Mouse (Mus musculus): Measurements from ENCODE around the gene Hoxa7. TPM values are rescaled to one million over a fixed set of nuclear protein-coding genes. Genes with fewer than 3 reads are reported as not detected.
A peak's percentile ranks its signal among the peaks of the same experiment; 100 is the strongest.

The Hoxa7 gene
- total RNA-seq (2015) (1.2 and 1.8 TPM in 2 replicates), total RNA-seq (2017) (0.53 and 0.73 TPM in 2 replicates)

- peak; percentile 82 for ATAC-seq (ENCODE audit: poor library complexity, severe bottlenecking)
These were observed at the start of gene Hoxa7 for GRCm38 (mm10) chr6:52221337-52221992. Gene Hoxa7 (minus strand): TSS chr6:52221854.

GRCm38 (mm10) chr6:52270494-52271480 lies 49.1 kb upstream of the Hoxa7 start:
- 0 out of 2 replicates have a peak, but pooled peaks have one; percentile 49 for ATAC-seq (ENCODE audit: poor library complexity, severe bottlenecking)

GRCm38 (mm10) chr6:52268756-52269155 lies 47.1 kb upstream of the Hoxa7 start:
- no peak for ATAC-seq (ENCODE audit: poor library complexity, severe bottlenecking)

- ATAC-seq (ENCODE audit: poor library complexity, severe bottlenecking), result no peak
These were observed 46.7 kb upstream of the Hoxa7 start for GRCm38 (mm10) chr6:52268341-52268740.

- no peak for ATAC-seq (ENCODE audit: poor library complexity, severe bottlenecking)
These were observed 46.0 kb upstream of the Hoxa7 start for GRCm38 (mm10) chr6:52267691-52268090.

- no peak for ATAC-seq (ENCODE audit: poor library complexity, severe bottlenecking)
These were observed 45.6 kb upstream of the Hoxa7 start for GRCm38 (mm10) chr6:52267221-52267620.

- no peak for ATAC-seq (ENCODE audit: poor library complexity, severe bottlenecking)
These were observed 45.0 kb upstream of the Hoxa7 start for GRCm38 (mm10) chr6:52266666-52266985.

GRCm38 (mm10) chr6:52265913-52266665 lies 44.4 kb upstream of the Hoxa7 start:
- ATAC-seq (ENCODE audit: poor library complexity, severe bottlenecking), result no peak

GRCm38 (mm10) chr6:52265306-52265912 lies 43.8 kb upstream of the Hoxa7 start:
- no peak for ATAC-seq (ENCODE audit: poor library complexity, severe bottlenecking)

- ATAC-seq (ENCODE audit: poor library complexity, severe bottlenecking), result no peak
These were observed 42.6 kb upstream of the Hoxa7 start for GRCm38 (mm10) chr6:52264106-52264790.

- ATAC-seq (ENCODE audit: poor library complexity, severe bottlenecking), result no peak
These were observed 41.6 kb upstream of the Hoxa7 start for GRCm38 (mm10) chr6:52263321-52263585.

- ATAC-seq (ENCODE audit: poor library complexity, severe bottlenecking), result no peak
These were observed 41.0 kb upstream of the Hoxa7 start for GRCm38 (mm10) chr6:52262463-52263320.

GRCm38 (mm10) chr6:52261751-52262462 lies 40.3 kb upstream of the Hoxa7 start:
- no peak for ATAC-seq (ENCODE audit: poor library complexity, severe bottlenecking)

GRCm38 (mm10) chr6:52260654-52261575 lies 39.3 kb upstream of the Hoxa7 start, which contains the start of gene Hoxa13:
Gene Hoxa13 (minus strand): TSS chr6:52260880.
- no peak for ATAC-seq (ENCODE audit: poor library complexity, severe bottlenecking)

GRCm38 (mm10) chr6:52259811-52260261 lies 38.2 kb upstream of the Hoxa7 start:
- ATAC-seq (ENCODE audit: poor library complexity, severe bottlenecking), result no peak

- ATAC-seq (ENCODE audit: poor library complexity, severe bottlenecking), result no peak
These were observed 37.6 kb upstream of the Hoxa7 start for GRCm38 (mm10) chr6:52259081-52259790.

GRCm38 (mm10) chr6:52256956-52257355 lies 35.3 kb upstream of the Hoxa7 start:
- ATAC-seq (ENCODE audit: poor library complexity, severe bottlenecking), result peak; percentile 64

Measured in megakaryocyte, adult 5-6 weeks (primary cell).